ENCODE assay signal across 11 mouse cellular contexts in genomic region chr11:117283048-117283888, GRCm38 (mm10).
DNase-seq lines count a peak whose midpoint lies in the region; ATAC-seq lines count a peak whose summit lies in the region.
"Had no signal": no experiment of that assay in that cellular context is flagged by ENCODE, and none has a peak within 500 bp of the region (broad histone marks: within the 10 kb centered on the region; RNA-seq: fewer than 3 reads in every experiment).

No protein-coding gene starts in this region.

- H3K27me3 ChIP-seq in heart, embryonic 16.5 days (ENCODE audit: control insufficient read depth, insufficient read depth, low read length), result no peaks in the 10 kb centered on the region
- no peaks in the 10 kb centered on the region for H3K27me3 ChIP-seq in neural tube, embryonic 15.5 days (replicated peaks)
- H3K27me3 ChIP-seq in limb, embryonic 10.5 days (ENCODE audit: low read depth, poor library complexity, severe bottlenecking), result no peaks in the 10 kb centered on the region
- H3K27me3 ChIP-seq: liver, embryonic 13.5 days had no signal

- H3K4me2 ChIP-seq in heart, embryonic 16.5 days (ENCODE audit: low read depth, low read length), result no peak overlapping the region
- H3K4me2 ChIP-seq in neural tube, embryonic 15.5 days, result no peak overlapping the region
- H3K4me2 ChIP-seq: liver, embryonic 13.5 days had no signal

- 0 out of 2 replicates have a peak overlapping the region, but pooled peaks have one; percentile 7 for H3K27ac ChIP-seq in heart, embryonic 16.5 days (ENCODE audit: low read length)
- no peak overlapping the region for H3K27ac ChIP-seq in neural tube, embryonic 15.5 days (replicated peaks)
- peak overlapping the region; percentile 86 for H3K27ac ChIP-seq in limb, embryonic 10.5 days
- H3K27ac ChIP-seq: liver, embryonic 13.5 days had no signal

- H3K36me3 ChIP-seq in heart, embryonic 16.5 days (ENCODE audit: control insufficient read depth, insufficient read depth), result no peaks in the 10 kb centered on the region
- H3K36me3 ChIP-seq in neural tube, embryonic 15.5 days, result no peaks in the 10 kb centered on the region
- peaks cover 59% of the 10 kb centered on the region for H3K36me3 ChIP-seq in limb, embryonic 10.5 days
- H3K36me3 ChIP-seq: liver, embryonic 13.5 days had no signal

- DNase-seq in heart, adult 18-20 months, result no peak
- peak; percentile 48 for DNase-seq in neural tube, embryonic 10.5 days (ENCODE audit: extremely low spot score, low spot score)
- no peak for DNase-seq in limb, embryonic 10.5 days (ENCODE audit: low spot score)
- DNase-seq in adipocyte (ENCODE audit: low spot score), result no peak
- DNase-seq in thymus, postnatal 36 days, result no peak
- DNase-seq: cerebellum, adult 9-10 months; liver, embryonic 13.5 days; thymus, postnatal 4 days had no signal

- WGBS in heart, embryonic 16.5 days, result 69% methylated on average over 11 of the region's 11 CpGs
- WGBS in neural tube, embryonic 15.5 days, result 79% methylated on average over 11 of the region's 11 CpGs
- 53% methylated on average over 11 of the region's 11 CpGs for WGBS in limb, embryonic 10.5 days

- peaks cover 35% of the 10 kb centered on the region for H3K4me1 ChIP-seq in heart, embryonic 16.5 days (ENCODE audit: control insufficient read depth, insufficient read depth, low read length)
- peaks cover 47% of the 10 kb centered on the region for H3K4me1 ChIP-seq in neural tube, embryonic 15.5 days
- H3K4me1 ChIP-seq in limb, embryonic 10.5 days, result peaks cover 96% of the 10 kb centered on the region

- no peaks in the 10 kb centered on the region for H3K9me3 ChIP-seq in heart, embryonic 16.5 days (replicated peaks; ENCODE audit: control insufficient read depth, low read length)
- H3K9me3 ChIP-seq in neural tube, embryonic 15.5 days (replicated peaks), result no peaks in the 10 kb centered on the region
- H3K9me3 ChIP-seq in limb, embryonic 10.5 days (replicated peaks), result no peaks in the 10 kb centered on the region
- H3K9me3 ChIP-seq: liver, embryonic 13.5 days had no signal

- H3K9ac ChIP-seq in heart, embryonic 16.5 days (ENCODE audit: low read length), result no peak overlapping the region
- H3K9ac ChIP-seq in neural tube, embryonic 15.5 days (replicated peaks), result no peak overlapping the region
- H3K9ac ChIP-seq: liver, embryonic 13.5 days had no signal

- no peak for ATAC-seq in heart, embryonic 16.5 days (replicated peaks; ENCODE audit: extremely low read depth, insufficient read depth, low FRiP score)
- no peak for ATAC-seq in neural tube, embryonic 15.5 days (ENCODE audit: low FRiP score)

- H3K4me3 ChIP-seq in heart, embryonic 16.5 days (ENCODE audit: low read length), result no peak overlapping the region
- H3K4me3 ChIP-seq in neural tube, embryonic 15.5 days (replicated peaks), result no peak overlapping the region
- 0 out of 2 replicates have a peak overlapping the region, but pooled peaks have one; percentile 12 for H3K4me3 ChIP-seq in limb, embryonic 10.5 days
- H3K4me3 ChIP-seq: liver, embryonic 13.5 days; myocyte had no signal
